Mouse (Mus musculus) limb, embryonic 10.5 days (tissue): Measurements from ENCODE around the gene Atp1a4. TPM values are rescaled to one million over a fixed set of nuclear protein-coding genes. Genes with fewer than 3 reads are reported as not detected.

ENCODE experiments used
- DNase-seq: peaks from one replicate; pipeline ENCODE4 v3.0.0-alpha.2; 2017; ENCODE audit warnings: low spot score
- H3K27ac ChIP-seq: fragments of 300-500 bp; sonication (generic); 2 replicates; pipeline ENCODE4 v1.5.1; 2016; ENCODE audit warnings: mild to moderate bottlenecking
- H3K27me3 ChIP-seq: fragments of 300-500 bp; sonication (generic); 2 replicates; pipeline ENCODE4 v1.6.1; 2016; ENCODE audit warnings: low read depth, mild to moderate bottlenecking; ENCODE audit not compliant: poor library complexity, severe bottlenecking
- H3K36me3 ChIP-seq: fragments of 300-500 bp; sonication (generic); 2 replicates; pipeline ENCODE4 v1.6.1; 2016; ENCODE audit warnings: mild to moderate bottlenecking, moderate library complexity
- H3K4me1 ChIP-seq: fragments of 300-500 bp; sonication (generic); 2 replicates; pipeline ENCODE4 v1.6.1; 2016
- H3K4me3 ChIP-seq: fragments of 300-500 bp; sonication (generic); 2 replicates; pipeline ENCODE4 v1.5.1; 2016; ENCODE audit warnings: mild to moderate bottlenecking, moderate library complexity
- H3K9me3 ChIP-seq: fragments of 300-500 bp; sonication (generic); replicated peaks from 2 replicates; pipeline ENCODE4 v1.6.1; 2016; ENCODE audit warnings: mild to moderate bottlenecking
- WGBS: fragments of 180-500 bp; shearing (Covaris S2); methylation state at CpG from one replicate; pipeline ENCODE4 v1.1.7; 2016; 5-methylcytosine and 5-hydroxymethylcytosine counted together
- polyA plus RNA-seq: library from polyadenylated mRNA; unstranded; fragments of >200 nt; fragmentation: Nextera tagmentation; extraction: Ambion mirVana; gene quantifications from 2 replicates; pipeline ENCODE4 v1.2.1, GENCODE M21; 2016

Gene Atp1a4
- polyA plus RNA-seq, 1 experiment from 2014 or later: not detected

- 82% methylated on average over 6 of the region's 6 CpGs for WGBS
- Histone ChIP-seq H3K27ac (no peak overlapping the region), H3K4me3 (no peak overlapping the region)
Observed at GRCm38 (mm10) chr1:172240945-172241708, 17.1 kb downstream of the Atp1a4 start.

DNA sequence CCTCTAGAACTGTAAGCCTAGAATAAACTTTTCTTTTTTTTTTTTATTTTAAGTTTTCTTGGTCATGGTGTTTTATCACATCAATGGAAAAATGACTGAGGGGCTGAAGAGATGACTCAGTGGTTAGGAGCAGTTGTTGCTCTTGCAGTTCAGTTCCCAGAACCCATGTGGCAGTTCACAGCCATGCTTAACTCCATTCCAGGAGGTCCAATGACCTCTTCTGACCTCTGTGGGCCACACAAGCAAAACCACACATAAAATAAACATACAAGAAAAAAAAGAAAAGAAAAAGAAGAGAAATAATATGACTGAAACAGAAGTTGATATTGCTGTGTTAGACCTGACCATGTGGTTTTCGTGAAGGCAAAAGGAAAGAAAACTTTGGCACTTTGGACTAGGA lies 29.0 kb downstream of the Atp1a4 start:
- Histone ChIP-seq H3K4me3 (no peak overlapping the region), H3K27ac (no peak overlapping the region), H3K36me3 (no peaks in the 10 kb centered on the region), H3K9me3 (no peaks in the 10 kb centered on the region), H3K4me1 (no peaks in the 10 kb centered on the region), H3K27me3 (no peaks in the 10 kb centered on the region)
- 91% methylated on average over 1 of the region's 1 CpGs for WGBS
- no peak for DNase-seq

More at GRCm38 (mm10) chr1:172240945-172241708, 17.1 kb downstream of the Atp1a4 start:
- Histone ChIP-seq H3K36me3 (no peaks in the 10 kb centered on the region), H3K27me3 (peaks cover 39% of the 10 kb centered on the region), H3K9me3 (no peaks in the 10 kb centered on the region), H3K4me1 (peaks cover 12% of the 10 kb centered on the region; the same call in 1 of the 2 replicates)
- DNase-seq: no peak

DNA sequence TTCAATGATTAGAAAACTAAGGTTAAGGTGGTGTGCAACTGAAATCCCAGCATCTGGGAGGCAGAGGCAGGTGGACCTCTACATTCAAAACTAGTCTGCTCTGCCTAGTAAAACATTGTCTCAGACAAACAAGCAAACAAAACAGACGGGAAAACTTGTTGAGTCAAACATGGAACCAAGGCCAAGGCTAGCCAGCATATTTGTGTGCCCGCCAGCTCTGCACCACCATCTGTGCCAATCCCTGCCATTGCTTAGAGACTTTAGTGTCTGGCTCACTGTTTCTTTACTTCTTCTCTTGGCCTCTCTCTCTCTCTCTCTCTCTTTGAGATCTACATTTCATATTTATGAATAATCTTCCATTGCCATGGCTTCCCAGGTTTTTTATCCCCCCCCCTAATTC lies 30.0 kb downstream of the Atp1a4 start:
- Histone ChIP-seq H3K27me3 (no peaks in the 10 kb centered on the region), H3K4me1 (no peaks in the 10 kb centered on the region), H3K9me3 (no peaks in the 10 kb centered on the region), H3K36me3 (no peaks in the 10 kb centered on the region), H3K27ac (no peak overlapping the region), H3K4me3 (no peak overlapping the region)
- WGBS: 91% methylated on average over 2 of the region's 2 CpGs
- DNase-seq: no peak

DNA sequence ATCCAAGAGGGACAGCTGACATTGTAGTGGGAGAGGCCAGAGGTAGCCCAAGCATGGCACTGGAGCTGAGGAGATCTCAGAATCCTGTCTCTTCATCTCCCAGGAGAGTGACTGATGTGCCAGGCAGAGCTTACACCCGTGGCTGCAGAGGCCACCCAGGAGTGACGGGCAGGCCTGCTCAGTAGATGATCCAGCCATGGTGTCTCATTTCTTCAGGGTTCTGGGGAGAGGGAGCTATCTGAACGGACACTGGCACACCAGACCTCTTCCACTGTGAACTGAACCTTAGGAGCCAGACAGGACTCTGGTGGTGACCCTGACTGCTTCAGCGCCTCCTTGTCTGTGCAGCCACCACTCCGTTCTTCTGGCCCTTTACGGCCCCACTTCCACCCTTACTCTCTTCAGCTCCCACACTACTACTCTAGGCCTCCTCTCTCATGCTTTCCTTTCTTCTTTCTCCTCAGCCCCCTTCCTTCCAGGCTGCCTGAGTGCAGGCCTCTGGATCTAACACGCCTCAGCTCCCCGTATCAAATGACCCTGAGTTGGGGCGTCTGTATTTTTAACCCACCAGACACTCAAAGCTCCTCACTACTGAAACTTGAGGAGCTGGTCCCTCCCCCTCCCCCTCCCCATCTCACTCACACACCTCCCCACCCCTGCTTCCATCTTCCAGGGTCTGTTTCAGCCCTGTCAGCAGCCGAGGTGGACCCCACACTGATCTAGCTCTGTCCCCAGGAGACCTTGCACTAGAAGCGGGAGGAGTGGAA lies 36.7 kb downstream of the Atp1a4 start:
- DNase-seq: peak; percentile 58
- Histone ChIP-seq H3K27ac (peak overlapping the region; percentile 83), H3K36me3 (no peaks in the 10 kb centered on the region), H3K9me3 (no peaks in the 10 kb centered on the region), H3K4me3 (no peak overlapping the region), H3K4me1 (peaks cover 51% of the 10 kb centered on the region), H3K27me3 (no peaks in the 10 kb centered on the region)
- WGBS: 29% methylated on average over 11 of the region's 11 CpGs

DNA sequence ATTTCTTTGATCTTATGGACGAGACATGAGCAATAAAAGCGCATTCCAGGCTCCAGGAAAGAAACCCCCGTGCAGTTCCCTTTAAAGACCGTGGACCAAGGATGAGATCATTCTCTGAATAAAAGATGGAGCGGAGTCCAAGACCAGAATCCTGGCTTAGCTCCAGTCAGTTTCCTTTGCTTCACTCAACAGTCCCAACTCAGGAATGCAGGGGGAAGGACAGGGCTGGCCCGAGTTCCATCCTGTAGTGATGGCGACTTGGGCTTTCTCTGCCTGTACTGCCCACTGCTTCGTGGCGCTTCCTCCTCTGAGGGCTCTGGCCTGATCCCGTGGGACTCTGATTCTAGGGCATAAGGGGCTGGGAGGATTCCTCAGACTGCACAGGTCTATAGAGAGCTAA lies 37.8 kb downstream of the Atp1a4 start:
- no peaks in the 10 kb centered on the region for H3K9me3 ChIP-seq
- H3K4me3 ChIP-seq: no peak overlapping the region
- peak overlapping the region; percentile 83 for H3K27ac ChIP-seq
- peaks cover 51% of the 10 kb centered on the region for H3K4me1 ChIP-seq
- no peaks in the 10 kb centered on the region for H3K36me3 ChIP-seq
- DNase-seq: no peak
- H3K27me3 ChIP-seq: no peaks in the 10 kb centered on the region
- 59% methylated on average over 10 of the region's 10 CpGs for WGBS

DNA sequence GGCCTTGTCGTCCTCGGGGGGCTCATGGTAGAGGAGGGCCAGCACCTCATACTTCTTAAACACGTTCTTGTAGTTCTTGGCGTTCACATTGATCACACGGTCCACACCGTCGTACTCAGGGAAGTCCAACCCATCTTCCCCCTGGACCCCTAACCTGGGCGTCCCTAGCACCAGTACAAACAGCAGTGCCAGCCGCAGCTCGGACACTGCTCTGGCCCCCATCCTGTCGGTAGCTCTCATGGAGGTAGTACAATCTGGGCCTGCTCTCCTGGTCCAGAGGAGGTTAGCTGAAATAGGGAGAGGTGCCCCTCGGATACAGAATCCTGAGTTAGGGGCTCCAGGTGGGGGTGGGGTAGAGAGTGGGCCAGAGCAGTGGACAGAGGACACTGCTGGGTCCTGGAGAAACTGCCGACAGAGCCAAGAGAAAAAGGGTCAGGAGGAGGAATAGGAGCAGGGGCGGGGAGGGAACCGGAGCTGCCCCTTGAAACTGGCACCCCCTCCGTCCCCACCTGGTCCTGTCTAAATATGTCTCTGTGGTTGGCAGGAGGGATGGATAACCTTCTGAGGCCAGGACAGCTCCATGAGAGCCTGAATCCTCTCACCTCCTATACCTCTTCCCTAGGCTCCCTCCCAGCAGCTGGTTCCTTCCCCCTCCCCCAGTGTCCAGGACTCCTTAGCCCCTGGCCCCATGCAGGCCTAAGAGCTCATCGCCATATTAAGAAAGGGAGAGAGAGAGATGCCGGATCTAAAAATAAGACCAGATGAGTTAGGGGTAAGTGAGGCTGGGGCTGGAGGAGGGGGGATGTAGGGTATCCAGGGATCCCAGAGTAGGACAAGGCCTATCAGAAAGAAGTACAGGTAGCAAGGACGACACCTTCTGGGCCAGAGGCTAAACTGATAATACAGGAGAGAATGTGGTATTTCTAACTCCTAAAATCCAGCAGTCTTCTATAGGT lies 38.5 kb downstream of the Atp1a4 start, which contains the start of gene Casq1:
TSS of gene Casq1 (minus strand) at position 418 of the 956 bp plus-strand sequence.
- H3K27me3 ChIP-seq: no peaks in the 10 kb centered on the region
- H3K4me1 ChIP-seq: peaks cover 51% of the 10 kb centered on the region
- H3K27ac ChIP-seq: peak within 1 kb of the TSS; percentile 83
- 82% methylated on average over 19 of the region's 19 CpGs for WGBS
- no peak for DNase-seq
- H3K4me3 ChIP-seq: no peak within 1 kb of the TSS
- H3K9me3 ChIP-seq: no peaks in the 10 kb centered on the region
- H3K36me3 ChIP-seq: no peaks in the 10 kb centered on the region

DNA sequence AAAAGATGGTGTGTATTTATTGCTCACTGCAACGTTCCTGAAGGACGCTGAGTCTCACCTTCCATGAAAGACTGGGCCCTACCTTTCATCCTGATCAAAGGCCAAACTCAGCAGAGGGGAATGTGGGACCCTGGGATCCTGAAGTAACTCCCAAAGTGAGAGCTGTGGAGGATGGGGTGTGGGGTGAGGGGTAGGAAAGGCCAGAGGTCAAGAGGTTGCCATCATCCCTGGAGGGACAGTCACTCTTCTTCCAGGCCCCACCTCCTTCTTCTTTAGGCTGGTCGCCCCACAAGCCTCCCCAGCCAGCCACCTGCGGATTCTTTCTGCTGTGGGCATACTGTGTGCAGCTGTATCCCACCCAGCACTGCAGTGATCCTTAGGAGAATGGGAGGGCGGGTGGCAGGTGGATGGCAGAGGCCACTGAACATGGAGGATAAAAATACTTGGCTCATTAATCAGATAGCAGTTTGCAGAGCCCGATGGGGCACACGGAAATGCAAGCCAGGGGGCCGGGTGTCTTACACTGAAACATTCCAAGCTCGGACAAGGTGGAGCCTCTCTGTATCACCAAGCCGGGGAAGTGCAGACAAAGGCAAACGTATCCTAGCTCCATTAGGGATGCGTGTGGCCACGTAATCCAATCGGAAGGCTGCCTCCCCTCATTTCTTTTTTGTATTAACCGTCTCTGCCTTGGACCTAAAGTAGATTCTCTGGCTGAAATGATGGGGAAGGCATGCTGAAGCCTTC lies 39.9 kb downstream of the Atp1a4 start:
- 65% methylated on average over 15 of the region's 15 CpGs for WGBS
- Histone ChIP-seq H3K27ac (peak overlapping the region; percentile 47), H3K36me3 (no peaks in the 10 kb centered on the region), H3K4me1 (peaks cover 57% of the 10 kb centered on the region), H3K27me3 (no peaks in the 10 kb centered on the region), H3K4me3 (no peak overlapping the region), H3K9me3 (no peaks in the 10 kb centered on the region)
- no peak for DNase-seq

GRCm38 (mm10) chr1:172217148-172217547 lies 41.1 kb downstream of the Atp1a4 start:
- no peaks in the 10 kb centered on the region for H3K36me3 ChIP-seq
- peak overlapping the region; percentile 42 for H3K4me3 ChIP-seq
- 0% methylated on average over 5 of the region's 5 CpGs for WGBS
- no peaks in the 10 kb centered on the region for H3K9me3 ChIP-seq
- no peaks in the 10 kb centered on the region for H3K27me3 ChIP-seq
- peak overlapping the region; percentile 91 for H3K27ac ChIP-seq
- H3K4me1 ChIP-seq: peaks cover 60% of the 10 kb centered on the region
- DNase-seq: peak; percentile 97

DNA sequence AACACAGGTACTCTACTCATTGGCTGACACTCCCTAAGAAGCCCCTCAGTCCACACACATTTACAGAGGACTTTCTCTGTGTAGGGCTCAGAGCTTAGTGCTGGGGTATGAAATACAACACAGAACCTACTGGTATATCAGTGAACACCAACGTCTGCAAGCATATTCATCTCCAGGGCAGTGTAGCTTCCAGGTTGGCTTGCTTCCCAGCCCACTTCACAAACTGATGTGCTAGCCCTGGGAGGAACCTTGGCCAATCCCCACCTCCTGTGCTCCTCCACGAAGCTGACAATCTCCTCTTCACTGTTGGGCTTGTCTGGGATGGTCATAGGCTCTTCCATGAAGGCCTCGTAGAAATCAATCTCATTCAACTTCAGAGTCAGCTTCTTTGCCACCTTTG lies 43.5 kb downstream of the Atp1a4 start:
- WGBS: 79% methylated on average over 3 of the region's 3 CpGs

DNA sequence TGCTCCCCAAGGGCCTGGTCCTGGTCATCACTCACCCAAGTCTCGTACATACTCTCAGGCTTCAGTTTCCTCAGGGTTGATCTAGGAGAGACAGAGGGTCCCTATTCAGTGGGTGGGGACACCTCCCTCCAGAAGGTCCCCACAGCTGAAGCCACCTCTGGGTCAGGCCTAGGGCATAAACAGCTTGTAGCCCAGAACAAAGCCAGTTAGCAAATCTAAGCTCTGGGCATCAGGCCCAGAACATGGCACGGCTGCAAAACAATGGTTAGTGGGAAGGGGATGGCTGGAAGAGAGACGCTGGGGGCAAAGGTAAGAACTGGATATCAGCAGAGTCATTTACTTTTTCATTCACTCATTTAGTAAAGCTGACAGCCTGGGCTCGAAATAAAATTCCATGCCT lies 44.4 kb downstream of the Atp1a4 start:
- no peak for DNase-seq
- 85% methylated on average over 4 of the region's 4 CpGs for WGBS
- no peaks in the 10 kb centered on the region for H3K9me3 ChIP-seq
- H3K36me3 ChIP-seq: no peaks in the 10 kb centered on the region
- peak overlapping the region; percentile 65 for H3K27ac ChIP-seq
- no peak overlapping the region for H3K4me3 ChIP-seq
- no peaks in the 10 kb centered on the region for H3K27me3 ChIP-seq
- peaks cover 30% of the 10 kb centered on the region for H3K4me1 ChIP-seq

More for the DNA sequence above, 43.5 kb downstream of the Atp1a4 start:
- no peak for DNase-seq
- Histone ChIP-seq H3K4me1 (peaks cover 36% of the 10 kb centered on the region), H3K9me3 (no peaks in the 10 kb centered on the region), H3K27ac (no peak overlapping the region), H3K36me3 (no peaks in the 10 kb centered on the region), H3K27me3 (no peaks in the 10 kb centered on the region), H3K4me3 (no peak overlapping the region)

- H3K4me3 ChIP-seq: no peak overlapping the region
- WGBS: 61% methylated on average over 5 of the region's 5 CpGs
- no peak for DNase-seq
- no peaks in the 10 kb centered on the region for H3K9me3 ChIP-seq
- peaks cover 24% of the 10 kb centered on the region for H3K4me1 ChIP-seq
- H3K36me3 ChIP-seq: no peaks in the 10 kb centered on the region
- no peaks in the 10 kb centered on the region for H3K27me3 ChIP-seq
- peak overlapping the region; percentile 65 for H3K27ac ChIP-seq
Observed at GRCm38 (mm10) chr1:172212776-172213175, 45.4 kb downstream of the Atp1a4 start.

GRCm38 (mm10) chr1:172207111-172207584 lies 51.1 kb downstream of the Atp1a4 start:
- no peaks in the 10 kb centered on the region for H3K27me3 ChIP-seq
- no peak for DNase-seq

More at GRCm38 (mm10) chr1:172207111-172207584, 51.1 kb downstream of the Atp1a4 start:
- 25% methylated on average over 7 of the region's 7 CpGs for whole genome bisulfite sequencing
- H3K4me3 ChIP-seq: peak overlapping the region; percentile 68; the same call in 1 of the 2 replicates
- peaks cover 54% of the 10 kb centered on the region for H3K4me1 ChIP-seq
- peaks cover 6% of the 10 kb centered on the region for H3K36me3 ChIP-seq
- peak overlapping the region; percentile 91 for H3K27ac ChIP-seq
- no peaks in the 10 kb centered on the region for H3K9me3 ChIP-seq
